Mouse (Mus musculus) G1E-ER4 (cell line): ENCODE results near the gene Nfib. TPM values are rescaled to one million over a fixed set of nuclear protein-coding genes. Genes with fewer than 3 reads are reported as not detected.

ENCODE experiments used
- GATA1 ChIP-seq: IDR thresholded peaks from one replicate; pipeline ENCODE4 v1.8.0; 2012; ENCODE audit warnings: low read length, inconsistent platforms
- polyA plus RNA-seq: library from polyadenylated mRNA; stranded (reverse); fragments of >175 nt; gene quantifications from 2 replicates; pipeline ENCODE4 v1.2.3, GENCODE M21; 2012

Nfib gene
- polyA plus RNA-seq, 1 experiment = not detected

GRCm38 (mm10) chr4:82497671-82498631 is 207.6 kb downstream of the Nfib start:
- no peak for TF ChIP-seq GATA1

- no peak for TF ChIP-seq GATA1
These were observed 208.4 kb downstream of the Nfib start for GRCm38 (mm10) chr4:82497141-82497566.

- TF ChIP-seq GATA1 = no peak
These were observed 209.2 kb downstream of the Nfib start for GRCm38 (mm10) chr4:82496383-82496782.

- TF ChIP-seq GATA1 = no peak
These were observed 209.9 kb downstream of the Nfib start for GRCm38 (mm10) chr4:82495605-82496004.

- no peak for TF ChIP-seq GATA1
These were observed 210.7 kb downstream of the Nfib start for GRCm38 (mm10) chr4:82494829-82495228.

GRCm38 (mm10) chr4:82494424-82494823 is 211.1 kb downstream of the Nfib start:
- TF ChIP-seq GATA1 = no peak

GRCm38 (mm10) chr4:82493865-82494264 is 211.7 kb downstream of the Nfib start:
- no peak for TF ChIP-seq GATA1

GRCm38 (mm10) chr4:82493363-82493762 is 212.2 kb downstream of the Nfib start:
- TF ChIP-seq GATA1 = no peak

GRCm38 (mm10) chr4:82492737-82493136 is 212.8 kb downstream of the Nfib start:
- no peak for TF ChIP-seq GATA1

- TF ChIP-seq GATA1 = no peak
These were observed 215.6 kb downstream of the Nfib start for GRCm38 (mm10) chr4:82489939-82490338.

- TF ChIP-seq GATA1 = no peak
These were observed 219.6 kb downstream of the Nfib start for GRCm38 (mm10) chr4:82485910-82486309.

- no peak for TF ChIP-seq GATA1
These were observed 221.7 kb downstream of the Nfib start for GRCm38 (mm10) chr4:82483871-82484270.

- TF ChIP-seq GATA1 = no peak
These were observed 222.3 kb downstream of the Nfib start for GRCm38 (mm10) chr4:82483298-82483697.

- TF ChIP-seq GATA1 = no peak
These were observed 224.9 kb downstream of the Nfib start for GRCm38 (mm10) chr4:82480635-82481034.

GRCm38 (mm10) chr4:82479394-82479793 is 226.2 kb downstream of the Nfib start:
- TF ChIP-seq GATA1 = no peak

GRCm38 (mm10) chr4:82477742-82478141 is 227.8 kb downstream of the Nfib start:
- no peak for TF ChIP-seq GATA1

GRCm38 (mm10) chr4:82476411-82476810 is 229.1 kb downstream of the Nfib start:
- no peak for TF ChIP-seq GATA1
